Mouse (Mus musculus) ES-Bruce4 (cell line): ENCODE measurements around the gene Ptpn9. TPM values are rescaled to one million over a fixed set of nuclear protein-coding genes. Genes with fewer than 3 reads are reported as not detected.
"Not testable (repeated sequence)": the region's sequence is repeated elsewhere in the genome, so short reads cannot be mapped to it uniquely, and the experiment has no call there.

Source experiments
- H3K27ac ChIP-seq: 2 replicates; pipeline ENCODE4 v1.5.1; 2012; ENCODE audit warnings: low read length, inconsistent platforms; ENCODE audit not compliant: insufficient read depth
- H3K27me3 ChIP-seq: 2 replicates; pipeline ENCODE4 v1.6.1; 2012; ENCODE audit warnings: mild to moderate bottlenecking, low read length, inconsistent platforms; ENCODE audit not compliant: control insufficient read depth, poor library complexity, insufficient read depth, severe bottlenecking
- H3K36me3 ChIP-seq: 2 replicates; pipeline ENCODE4 v1.6.1; 2012; ENCODE audit warnings: inconsistent platforms, mild to moderate bottlenecking, low read length, moderate library complexity; ENCODE audit not compliant: control insufficient read depth, poor library complexity, insufficient read depth, severe bottlenecking
- H3K4me1 ChIP-seq: one replicate; pipeline ENCODE4 v1.8.1; 2011; ENCODE audit warnings: low read length; ENCODE audit not compliant: control insufficient read depth, insufficient read depth
- H3K4me3 ChIP-seq: 2 replicates; pipeline ENCODE4 v1.5.1; 2011; ENCODE audit warnings: low read depth, mild to moderate bottlenecking, low read length
- H3K9ac ChIP-seq: 2 replicates; pipeline ENCODE4 v1.6.1; 2012; ENCODE audit warnings: low read depth, mild to moderate bottlenecking, inconsistent platforms; ENCODE audit not compliant: poor library complexity, severe bottlenecking
- H3K9me3 ChIP-seq: replicated peaks from 2 replicates; pipeline ENCODE4 v1.6.1; 2012; ENCODE audit warnings: mild to moderate bottlenecking, low read length, inconsistent platforms; ENCODE audit not compliant: control insufficient read depth, poor library complexity, insufficient read depth, severe bottlenecking
- CTCF ChIP-seq: IDR thresholded peaks from one replicate; pipeline ENCODE4 v1.8.1; 2011; ENCODE audit warnings: low read depth, low read length
- EP300 ChIP-seq: IDR thresholded peaks from 2 replicates; pipeline ENCODE4 v1.6.1; 2011; ENCODE audit warnings: low read depth, low read length; ENCODE audit not compliant: insufficient read depth
- POLR2A ChIP-seq: IDR thresholded peaks from one replicate; pipeline ENCODE4 v1.8.1; 2011; ENCODE audit warnings: low read length; ENCODE audit not compliant: insufficient read depth
- polyA plus RNA-seq: library from polyadenylated mRNA; stranded (reverse); fragments of >200 nt; gene quantifications from 2 replicates; pipeline ENCODE4 v1.2.4, GENCODE M21; 2011; ENCODE audit warnings: low read depth; ENCODE audit not compliant: missing spikeins, insufficient read depth, insufficient read length

Ptpn9 gene
- polyA plus RNA-seq: 13.7 and 14.8 TPM in 2 replicates

DNA sequence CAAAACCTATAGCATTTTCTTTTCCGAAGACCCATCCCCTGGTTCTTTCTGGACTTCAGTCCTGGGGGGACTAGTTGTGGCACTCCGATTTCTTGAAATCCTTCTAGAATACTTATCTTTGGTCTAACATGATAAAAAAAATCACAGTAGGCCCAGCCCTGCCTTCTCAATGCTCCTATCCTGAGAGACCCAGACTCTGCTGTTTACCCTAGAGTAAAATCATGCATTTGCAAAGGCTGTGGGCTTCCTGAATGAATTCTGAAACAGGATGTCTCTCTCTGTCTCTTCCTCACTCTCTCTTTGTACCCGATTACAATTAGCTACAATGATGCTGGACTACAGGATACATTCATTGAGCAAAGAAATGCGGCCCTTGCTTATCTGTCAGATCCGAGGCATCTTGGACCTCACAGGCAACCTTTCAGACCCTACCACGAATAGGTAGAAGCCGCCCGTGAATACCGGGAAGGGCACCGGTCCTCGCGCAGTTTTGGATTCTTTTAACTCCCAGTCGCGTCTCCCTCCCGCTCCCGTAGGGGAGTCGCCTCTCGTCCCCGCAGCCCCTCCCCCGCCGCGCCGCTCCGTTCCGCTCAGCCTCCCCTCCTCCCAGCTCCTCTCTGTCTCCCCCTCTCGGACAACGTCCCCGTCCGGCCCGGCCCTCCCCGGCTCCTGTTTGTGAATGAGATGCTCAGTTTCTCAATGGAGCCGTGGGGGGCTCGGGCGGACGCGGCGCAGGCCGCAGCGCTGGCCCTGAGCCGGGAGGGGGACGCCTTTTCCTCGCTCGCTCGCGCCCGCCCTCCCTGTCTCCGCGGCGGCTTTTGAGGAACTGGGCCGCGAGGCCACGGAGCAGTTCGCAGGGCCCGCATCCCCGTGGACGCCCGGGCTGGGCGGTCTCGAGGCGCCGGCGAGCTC is at the start of gene Ptpn9:
Gene Ptpn9 (plus strand): TSS at position 638 of the 912 bp plus-strand sequence.
- Histone ChIP-seq H3K27ac (peak within 1 kb of the TSS; percentile 33), H3K9ac (peak within 1 kb of the TSS; percentile 93), H3K4me1 (no peaks in the 10 kb centered on the region), H3K27me3 (no peaks in the 10 kb centered on the region; the same call in 1 of the 2 replicates), H3K36me3 (no peaks in the 10 kb centered on the region), H3K9me3 (no peaks in the 10 kb centered on the region), H3K4me3 (peak within 1 kb of the TSS; percentile 95)
- peak; percentile 23 for TF ChIP-seq CTCF
- no peak for TF ChIP-seq POLR2A
- 0 out of 2 replicates have a peak, but pooled peaks have one; percentile 20 for TF ChIP-seq EP300

- H3K9me3 ChIP-seq, H3K27me3 ChIP-seq, H3K4me1 ChIP-seq, H3K4me3 ChIP-seq, H3K27ac ChIP-seq, H3K36me3 ChIP-seq, H3K9ac ChIP-seq: not testable (repeated sequence)
These were observed 47.2 kb upstream of the Ptpn9 start for GRCm38 (mm10) chr9:56947481-56947880.

DNA sequence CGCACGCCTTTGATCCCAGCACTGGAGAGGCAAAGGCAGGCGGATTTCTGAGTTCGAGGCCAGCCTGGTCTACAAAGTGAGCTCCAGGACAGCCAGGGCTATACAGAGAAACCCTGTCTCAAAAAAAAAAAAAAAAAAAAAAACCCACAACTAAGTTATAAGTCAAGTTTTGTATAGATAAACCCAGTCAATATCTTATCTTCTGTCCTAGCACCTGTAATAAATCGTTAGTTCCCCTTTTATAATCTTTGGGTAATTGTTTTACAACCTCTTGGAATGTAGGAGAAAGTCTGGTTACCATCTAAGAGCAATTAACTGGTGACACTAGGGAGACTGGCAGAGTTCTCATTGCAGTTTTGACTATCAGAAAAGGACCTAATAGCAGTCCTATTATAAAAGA is 46.0 kb upstream of the Ptpn9 start:
- H3K27me3 ChIP-seq, H3K9me3 ChIP-seq, H3K4me1 ChIP-seq, H3K27ac ChIP-seq, H3K4me3 ChIP-seq, H3K9ac ChIP-seq, H3K36me3 ChIP-seq: not testable (repeated sequence)

- H3K27ac ChIP-seq: peak overlapping the region; percentile 25; the same call in 1 of the 2 replicates
These were observed 45.0 kb upstream of the Ptpn9 start for GRCm38 (mm10) chr9:56949767-56950166.

GRCm38 (mm10) chr9:56950414-56951400 is 44.0 kb upstream of the Ptpn9 start, which contains the start of gene Snupn:
Gene Snupn, plus strand, starts transcription at chr9:56950878.
- Histone ChIP-seq H3K27ac (peak within 1 kb of the TSS; percentile 25), H3K9ac (peak within 1 kb of the TSS; percentile 48), H3K9me3 (no peaks in the 10 kb centered on the region), H3K36me3 (no peaks in the 10 kb centered on the region), H3K4me1 (no peaks in the 10 kb centered on the region), H3K27me3 (no peaks in the 10 kb centered on the region), H3K4me3 (peak within 1 kb of the TSS; percentile 93)
- peak; percentile 52; the same call in 1 of the 2 replicates for TF ChIP-seq EP300
- TF ChIP-seq POLR2A: peak; percentile 95
- no peak for TF ChIP-seq CTCF

More at GRCm38 (mm10) chr9:56949767-56950166, 45.0 kb upstream of the Ptpn9 start:
- Histone ChIP-seq H3K4me3 (peak overlapping the region; percentile 56), H3K9me3 (no peaks in the 10 kb centered on the region), H3K4me1 (no peaks in the 10 kb centered on the region), H3K36me3 (no peaks in the 10 kb centered on the region), H3K27me3 (no peaks in the 10 kb centered on the region), H3K9ac (peak overlapping the region; percentile 48; the same call in 1 of the 2 replicates)
- no peak for TF ChIP-seq CTCF
- no peak for TF ChIP-seq POLR2A
- TF ChIP-seq EP300: no peak

DNA sequence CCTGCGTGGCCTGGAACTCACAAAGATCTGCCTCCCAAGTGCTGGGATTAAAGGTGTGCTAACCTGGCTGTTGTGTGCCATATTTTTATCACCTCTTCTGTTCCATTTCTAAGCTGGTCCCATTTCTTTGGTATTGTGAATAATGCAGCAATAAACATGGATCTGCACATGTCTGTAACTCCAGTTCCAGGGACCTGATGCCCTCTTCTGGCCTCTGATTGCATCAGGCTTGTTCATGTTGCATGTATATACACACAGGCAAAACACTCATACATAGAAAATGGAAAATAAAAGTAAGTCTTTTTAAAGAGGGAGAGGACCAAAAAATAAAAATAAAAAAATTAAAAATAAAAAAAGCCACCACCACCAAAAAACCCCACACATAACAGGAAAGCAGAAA is 41.2 kb upstream of the Ptpn9 start:
- Histone ChIP-seq H3K27ac (no peak overlapping the region), H3K4me3 (no peak overlapping the region), H3K36me3 (no peaks in the 10 kb centered on the region; the same call in 1 of the 2 replicates), H3K27me3 (no peaks in the 10 kb centered on the region), H3K9ac (no peak overlapping the region), H3K9me3 (no peaks in the 10 kb centered on the region), H3K4me1 (no peaks in the 10 kb centered on the region)
- TF ChIP-seq EP300 (no peak), POLR2A (no peak), CTCF (no peak)
